Mouse (Mus musculus) limb, embryonic 11.5 days (tissue): ENCODE results near the gene Slc9a8. TPM values are rescaled to one million over a fixed set of nuclear protein-coding genes. Genes with fewer than 3 reads are reported as not detected.
A peak's percentile ranks its signal among the peaks of the same experiment; 100 is the strongest.

Experiments used
- ATAC-seq: fragments of 200-750 bp; cut with Nextera tagmentation; 2 replicates; pipeline ENCODE4 v1.8.0; 2017; ENCODE audit warnings: low read depth; ENCODE audit not compliant: insufficient number of reproducible peaks, low FRiP score, low TSS enrichment
- DNase-seq: peaks from one replicate; pipeline ENCODE4 v3.0.0-alpha.2; 2015; ENCODE audit warnings: low spot score
- H3K27ac ChIP-seq: fragments of 300-500 bp; sonication (generic); replicated peaks from 2 replicates; pipeline ENCODE4 v1.5.1; 2014; ENCODE audit warnings: low read depth, mild to moderate bottlenecking, low read length
- H3K27me3 ChIP-seq: fragments of 300-500 bp; sonication (generic); 2 replicates; pipeline ENCODE4 v1.6.1; 2014; ENCODE audit warnings: mild to moderate bottlenecking, low read length, mixed read lengths; ENCODE audit not compliant: control insufficient read depth, insufficient read depth
- H3K36me3 ChIP-seq: fragments of 300-500 bp; sonication (generic); 2 replicates; pipeline ENCODE4 v1.6.1; 2014; ENCODE audit warnings: mild to moderate bottlenecking, low read length, moderate library complexity, mixed read lengths; ENCODE audit not compliant: control insufficient read depth, insufficient read depth
- H3K4me1 ChIP-seq: fragments of 300-500 bp; sonication (generic); 2 replicates; pipeline ENCODE4 v1.6.1; 2014; ENCODE audit warnings: low read length, mixed read lengths; ENCODE audit not compliant: control insufficient read depth, insufficient read depth
- H3K4me2 ChIP-seq: fragments of 300-500 bp; sonication (generic); 2 replicates; pipeline ENCODE4 v1.6.1; 2014; ENCODE audit warnings: low read depth, mild to moderate bottlenecking, moderate library complexity; ENCODE audit not compliant: severe bottlenecking
- H3K4me3 ChIP-seq: fragments of 300-500 bp; sonication (generic); 2 replicates; pipeline ENCODE4 v1.5.1; 2014; ENCODE audit warnings: low read depth, low read length
- H3K9ac ChIP-seq: fragments of 300-500 bp; sonication (generic); 2 replicates; pipeline ENCODE4 v1.6.1; 2014; ENCODE audit warnings: mild to moderate bottlenecking, low read length
- H3K9me3 ChIP-seq: fragments of 300-500 bp; sonication (generic); 2 replicates; pipeline ENCODE4 v1.6.1; 2016; ENCODE audit warnings: low read length; ENCODE audit not compliant: control insufficient read depth
- WGBS: fragments of 180-500 bp; shearing (Covaris S2); extraction: QIAGEN DNeasy Blood & Tissue Kit; methylation state at CpG from one replicate; pipeline ENCODE4 v1.1.7; 2014; 5-methylcytosine and 5-hydroxymethylcytosine counted together
- polyA plus RNA-seq: library from polyadenylated mRNA; unstranded; fragments of >200 nt; fragmentation: Nextera tagmentation; extraction: Ambion mirVana; gene quantifications from 2 replicates; pipeline ENCODE4 v1.2.1, GENCODE M21; 2014

Slc9a8 gene
- polyA plus RNA-seq, 1 experiment from 2014 or later: 21.4 TPM

GRCm38 (mm10) chr2:167484932-167485331 lies 63.4 kb downstream of the Slc9a8 start:
- ATAC-seq: no peak
- no peak overlapping the region for H3K4me2 ChIP-seq
- no peaks in the 10 kb centered on the region for H3K4me1 ChIP-seq
- H3K9me3 ChIP-seq: no peaks in the 10 kb centered on the region
- H3K9ac ChIP-seq: no peak overlapping the region
- DNase-seq: no peak
- H3K36me3 ChIP-seq: peaks cover 12% of the 10 kb centered on the region; the same call in 1 of the 2 replicates
- no peaks in the 10 kb centered on the region for H3K27me3 ChIP-seq
- no peak overlapping the region for H3K27ac ChIP-seq
- 87% methylated on average over 11 of the region's 11 CpGs for WGBS
- no peak overlapping the region for H3K4me3 ChIP-seq

GRCm38 (mm10) chr2:167485501-167486377 lies 64.2 kb downstream of the Slc9a8 start:
- Histone ChIP-seq H3K9ac (no peak overlapping the region), H3K4me3 (no peak overlapping the region), H3K36me3 (peaks cover 12% of the 10 kb centered on the region; the same call in 1 of the 2 replicates), H3K4me2 (no peak overlapping the region), H3K4me1 (no peaks in the 10 kb centered on the region), H3K27ac (no peak overlapping the region), H3K9me3 (no peaks in the 10 kb centered on the region), H3K27me3 (no peaks in the 10 kb centered on the region)
- DNase-seq (no peak), ATAC-seq (no peak)
- 88% methylated on average over 7 of the region's 7 CpGs for WGBS

DNA sequence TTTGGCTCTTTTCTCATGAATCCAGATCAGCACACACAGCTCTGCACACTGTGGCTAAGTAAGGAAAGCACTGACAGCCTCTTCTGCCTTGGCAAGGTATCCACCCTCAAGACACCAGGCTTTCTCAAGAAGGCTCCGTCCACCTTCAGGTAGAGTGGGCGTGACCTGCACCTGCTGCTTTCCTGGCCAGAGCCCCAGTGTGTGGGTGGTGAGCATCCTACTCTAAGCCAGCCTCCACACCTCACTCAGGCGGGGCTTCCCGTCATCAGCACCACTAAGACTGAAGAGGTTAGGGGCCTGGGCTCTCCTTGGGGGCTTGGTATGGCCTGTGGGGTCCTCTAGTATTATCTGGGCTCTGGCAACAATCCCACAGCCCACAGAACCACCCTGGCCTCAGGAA lies 65.1 kb downstream of the Slc9a8 start:
- no peak for DNase-seq
- Histone ChIP-seq H3K9me3 (no peaks in the 10 kb centered on the region), H3K9ac (no peak overlapping the region), H3K4me1 (peaks cover 5% of the 10 kb centered on the region; the same call in 1 of the 2 replicates), H3K27ac (no peak overlapping the region), H3K27me3 (no peaks in the 10 kb centered on the region), H3K4me3 (no peak overlapping the region), H3K4me2 (no peak overlapping the region), H3K36me3 (peaks cover 12% of the 10 kb centered on the region; the same call in 1 of the 2 replicates)
- 95% methylated on average over 4 of the region's 4 CpGs for WGBS
- no peak for ATAC-seq

DNA sequence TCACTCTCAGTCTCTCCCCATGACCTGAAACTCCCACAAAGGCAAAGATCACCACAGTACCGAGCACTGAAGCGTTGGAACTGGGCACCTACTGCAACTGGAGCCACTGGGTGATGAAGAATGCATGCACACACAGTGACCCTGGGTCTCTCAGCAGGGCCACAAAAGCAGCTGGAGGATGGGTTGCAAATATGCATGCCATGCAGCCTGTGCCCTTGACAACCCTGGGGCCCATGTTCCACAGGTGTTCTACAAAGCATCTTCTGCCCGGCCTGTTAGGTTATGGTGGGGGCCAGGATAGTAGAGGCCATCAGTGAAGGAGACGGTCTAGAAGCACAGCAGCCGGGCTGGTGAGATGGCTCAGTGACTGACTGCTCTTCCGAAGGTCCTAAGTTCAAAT lies 66.0 kb downstream of the Slc9a8 start:
- ATAC-seq: no peak
- Histone ChIP-seq H3K27me3 (no peaks in the 10 kb centered on the region), H3K4me1 (peaks cover 10% of the 10 kb centered on the region; the same call in 1 of the 2 replicates), H3K36me3 (peaks cover 12% of the 10 kb centered on the region; the same call in 1 of the 2 replicates), H3K27ac (no peak overlapping the region), H3K4me2 (no peak overlapping the region), H3K9ac (no peak overlapping the region), H3K4me3 (no peak overlapping the region), H3K9me3 (no peaks in the 10 kb centered on the region)
- WGBS: 94% methylated on average over 6 of the region's 6 CpGs
- no peak for DNase-seq

GRCm38 (mm10) chr2:167487994-167488393 lies 66.5 kb downstream of the Slc9a8 start:
- Histone ChIP-seq H3K4me3 (no peak overlapping the region), H3K4me1 (peaks cover 10% of the 10 kb centered on the region; the same call in 1 of the 2 replicates), H3K27ac (no peak overlapping the region), H3K27me3 (no peaks in the 10 kb centered on the region), H3K9ac (no peak overlapping the region), H3K9me3 (no peaks in the 10 kb centered on the region), H3K4me2 (no peak overlapping the region), H3K36me3 (peaks cover 11% of the 10 kb centered on the region; the same call in 1 of the 2 replicates)
- DNase-seq (no peak), ATAC-seq (no peak)
- WGBS: 95% methylated on average over 6 of the region's 6 CpGs

DNA sequence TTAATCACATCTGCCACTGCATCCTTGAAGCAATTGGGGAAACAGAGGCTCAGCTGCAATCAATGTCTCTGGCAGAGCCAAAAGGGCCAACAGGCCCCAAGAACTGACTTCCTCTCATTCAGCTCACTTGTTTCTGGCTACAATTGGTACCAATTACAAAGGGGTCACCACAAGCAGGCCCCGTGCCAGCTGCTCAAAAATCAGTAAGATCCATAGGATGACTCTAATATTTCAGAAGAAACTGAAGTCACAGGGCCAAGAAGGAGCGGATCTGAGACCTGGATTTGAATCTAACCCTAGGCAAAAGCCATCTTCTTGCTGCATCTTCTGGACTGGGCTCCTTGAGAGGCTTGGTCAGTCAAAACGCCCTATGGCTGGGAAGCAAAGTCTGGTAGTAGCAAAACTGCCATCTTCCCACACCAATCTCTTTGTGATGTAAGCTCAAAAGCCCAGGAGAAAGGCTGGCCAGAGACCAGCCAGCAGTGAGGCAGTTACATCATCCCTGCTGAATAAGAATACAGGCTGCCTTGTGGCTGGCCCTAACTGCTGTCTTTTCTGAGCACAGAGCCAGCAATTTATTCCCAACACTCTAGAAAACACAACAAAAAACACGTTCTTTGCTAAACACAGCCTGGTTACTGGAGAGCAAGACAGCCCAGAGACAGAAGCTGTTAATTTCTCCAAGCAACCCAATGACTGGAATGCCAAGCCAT lies 69.5 kb downstream of the Slc9a8 start:
- H3K4me3 ChIP-seq: no peak overlapping the region
- peak overlapping the region; percentile 76; the same call in 1 of the 2 replicates for H3K4me2 ChIP-seq
- no peak overlapping the region for H3K27ac ChIP-seq
- DNase-seq (no peak), ATAC-seq (no peak)
- H3K4me1 ChIP-seq: peaks cover 10% of the 10 kb centered on the region; the same call in 1 of the 2 replicates
- 83% methylated on average over 4 of the region's 4 CpGs for WGBS
- no peaks in the 10 kb centered on the region for H3K9me3 ChIP-seq
- no peaks in the 10 kb centered on the region for H3K36me3 ChIP-seq
- H3K9ac ChIP-seq: no peak overlapping the region
- no peaks in the 10 kb centered on the region for H3K27me3 ChIP-seq

- WGBS: 4% methylated on average over 52 of the region's 52 CpGs
- H3K36me3 ChIP-seq: no peaks in the 10 kb centered on the region
- H3K27ac ChIP-seq: peak within 1 kb of the TSS; percentile 92
- H3K9me3 ChIP-seq: no peaks in the 10 kb centered on the region
- H3K27me3 ChIP-seq: no peaks in the 10 kb centered on the region
- H3K4me3 ChIP-seq: peak within 1 kb of the TSS; percentile 94
- peak within 1 kb of the TSS; percentile 85 for H3K9ac ChIP-seq
- peak; percentile 33 for DNase-seq
- H3K4me2 ChIP-seq: peak within 1 kb of the TSS; percentile 76
- H3K4me1 ChIP-seq: peaks cover 10% of the 10 kb centered on the region; the same call in 1 of the 2 replicates
- ATAC-seq: 0 out of 2 replicates have a peak, but pooled peaks have one; percentile 14
Observed at GRCm38 (mm10) chr2:167491757-167492708, 70.5 kb downstream of the Slc9a8 start, which contains the start of gene Rnf114. Gene Rnf114 (plus strand): TSS chr2:167492645.
